Mouse (Mus musculus) lung, postnatal 14 days (tissue): Measurements from ENCODE around the gene Olfr1163.
"Not testable (repeated sequence)": the region's sequence is repeated elsewhere in the genome, so short reads cannot be mapped to it uniquely, and the experiment has no call there.

Experiments used
- DNase-seq: peaks from one replicate; pipeline ENCODE4 v3.0.0; 2021

Gene Olfr1163

GRCm38 (mm10) chr2:88071730-88072129 lies at the start of gene Olfr1163:
Olfr1163 (minus strand) TSS chr2:88071830.
- no peak for DNase-seq

GRCm38 (mm10) chr2:88093866-88094265 lies 22.2 kb upstream of the Olfr1163 start, which contains the start of gene Olfr1164:
Olfr1164 (minus strand) TSS chr2:88093966.
- no peak for DNase-seq

- DNase-seq: no peak
Observed at GRCm38 (mm10) chr2:88063587-88063986, 8.0 kb downstream of the Olfr1163 start.

- DNase-seq: no peak
Observed at GRCm38 (mm10) chr2:88051029-88051428, 20.6 kb downstream of the Olfr1163 start, which contains the start of gene Olfr1162. Olfr1162 (minus strand) TSS chr2:88051129.

- DNase-seq: no peak
Observed at GRCm38 (mm10) chr2:88037599-88037998, 34.0 kb downstream of the Olfr1163 start, which contains the start of gene Olfr73. Olfr73 (minus strand) TSS chr2:88037699.

- not testable (repeated sequence) for DNase-seq
Observed at GRCm38 (mm10) chr2:88022474-88022873, 49.2 kb downstream of the Olfr1163 start, which contains the start of gene Olfr1161. Olfr1161 (plus strand) TSS chr2:88022774.
